Mouse (Mus musculus) granulocyte monocyte progenitor cell, adult 5-6 weeks (primary cell): Measurements from ENCODE around the gene Borcs8. TPM values are rescaled to one million over a fixed set of nuclear protein-coding genes. Genes with fewer than 3 reads are reported as not detected.

Experiments
- ATAC-seq: replicated peaks from 2 replicates; pipeline ENCODE4 v1.8.0; 2016; ENCODE audit warnings: mild to moderate bottlenecking, moderate TSS enrichment, inconsistent platforms; ENCODE audit not compliant: poor library complexity, severe bottlenecking
- total RNA-seq, 2 experiments: library from RNA; stranded (forward) in 1 of 2; stranded (reverse) in 1 of 2; fragments of 200-712, 200-1000 nt in 1 of 2; fragments of >200 nt in 1 of 2; fragmentation: Nextera tagmentation in 1 of 2; gene quantifications; 2 replicates each; pipeline ENCODE4 v1.2.3; 2014 to 2017

Gene Borcs8
- total RNA-seq, 2 experiments from 2014 or later, result 26.6 to 34.3 TPM

DNA sequence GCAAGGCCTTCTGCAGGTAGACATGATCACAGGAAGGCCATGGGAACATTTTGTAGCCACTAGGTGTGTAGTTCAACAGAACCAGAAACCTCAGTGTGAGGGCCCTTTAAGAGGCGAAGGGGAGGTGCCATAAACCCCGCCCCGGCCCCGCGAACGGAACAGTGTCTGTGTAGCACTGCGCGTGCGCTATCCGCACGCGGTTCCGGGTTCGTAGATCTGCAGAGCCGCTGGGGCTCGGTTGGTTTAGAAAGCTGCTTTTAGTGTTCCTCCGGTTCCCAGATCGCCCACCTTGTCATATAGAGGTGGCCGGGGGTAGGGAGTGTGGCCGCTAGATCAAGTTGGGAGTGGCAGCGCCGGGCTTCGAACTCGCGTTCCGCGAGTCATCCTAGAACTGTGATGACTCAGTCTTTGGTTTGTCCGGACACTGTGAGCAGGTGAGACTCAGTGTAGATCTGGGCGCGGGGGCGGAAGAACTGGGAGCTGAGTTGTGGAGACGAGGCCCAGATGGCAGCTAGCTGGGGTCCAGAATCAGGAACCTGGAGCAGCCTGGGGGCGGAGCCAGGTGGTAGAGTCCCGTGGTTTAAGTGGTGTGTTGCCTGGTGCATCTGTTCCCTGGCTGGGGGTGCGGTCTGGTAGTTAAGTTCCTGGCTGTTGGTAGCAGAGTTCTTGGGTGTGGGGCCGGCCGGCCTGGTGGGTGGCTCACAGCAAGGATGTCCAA is 8.0 kb upstream of the Borcs8 start, which contains the start of gene Nr2c2ap:
Gene Nr2c2ap (plus strand): TSS at position 168 of the 718 bp plus-strand sequence.
- ATAC-seq, result peak; percentile 93

GRCm38 (mm10) chr8:70134086-70134485 is 5.2 kb upstream of the Borcs8 start:
- no peak for ATAC-seq

GRCm38 (mm10) chr8:70134931-70135330 is 4.4 kb upstream of the Borcs8 start:
- ATAC-seq, result no peak

DNA sequence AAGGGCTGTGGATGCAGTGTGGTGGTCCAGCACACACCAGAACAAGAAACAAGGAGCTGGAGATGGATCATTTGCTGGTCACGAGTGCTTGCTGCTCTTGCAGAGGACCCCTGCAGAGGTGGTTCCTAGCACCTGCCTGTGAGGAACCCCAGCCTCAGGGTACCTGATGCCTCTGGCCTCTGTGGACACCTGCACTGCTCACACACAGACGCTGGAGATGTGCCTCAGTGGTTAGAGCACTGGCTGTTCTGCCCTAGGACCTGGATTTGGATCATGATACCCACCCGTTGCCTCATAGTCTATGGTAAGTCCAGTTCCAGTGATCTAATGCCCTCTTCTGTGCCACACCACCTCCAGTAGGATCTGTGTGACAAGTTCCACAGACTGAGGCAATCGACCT is 2.7 kb upstream of the Borcs8 start:
- ATAC-seq, result no peak

GRCm38 (mm10) chr8:70137890-70138289 is 1.4 kb upstream of the Borcs8 start:
- ATAC-seq, result no peak

GRCm38 (mm10) chr8:70139981-70140380 is 682 bp downstream of the Borcs8 start:
- ATAC-seq, result peak; percentile 40

GRCm38 (mm10) chr8:70147678-70148607 is 8.6 kb downstream of the Borcs8 start:
- ATAC-seq, result peak; percentile 21; the same call in 1 of the 2 replicates

DNA sequence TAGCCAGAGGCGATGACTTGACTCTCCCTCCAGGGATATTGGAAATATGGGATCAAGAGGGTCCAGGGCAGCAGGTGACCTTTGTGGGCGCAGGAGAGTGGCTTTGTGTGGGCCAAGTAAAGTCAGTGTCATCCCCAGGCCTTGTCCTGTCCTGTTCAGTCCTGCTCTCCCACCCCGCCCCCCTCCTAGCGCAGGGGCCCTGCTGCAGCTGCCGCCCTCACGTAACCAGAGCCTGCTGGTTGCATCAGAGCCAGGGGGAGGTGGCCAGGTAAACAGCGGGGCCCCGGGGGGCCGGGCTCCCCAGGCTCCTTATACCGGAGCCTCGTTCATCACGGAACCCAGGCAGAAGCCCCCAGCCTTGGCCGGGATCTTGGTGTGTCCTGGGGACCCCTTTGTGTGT is 10.9 kb downstream of the Borcs8 start:
- no peak for ATAC-seq

DNA sequence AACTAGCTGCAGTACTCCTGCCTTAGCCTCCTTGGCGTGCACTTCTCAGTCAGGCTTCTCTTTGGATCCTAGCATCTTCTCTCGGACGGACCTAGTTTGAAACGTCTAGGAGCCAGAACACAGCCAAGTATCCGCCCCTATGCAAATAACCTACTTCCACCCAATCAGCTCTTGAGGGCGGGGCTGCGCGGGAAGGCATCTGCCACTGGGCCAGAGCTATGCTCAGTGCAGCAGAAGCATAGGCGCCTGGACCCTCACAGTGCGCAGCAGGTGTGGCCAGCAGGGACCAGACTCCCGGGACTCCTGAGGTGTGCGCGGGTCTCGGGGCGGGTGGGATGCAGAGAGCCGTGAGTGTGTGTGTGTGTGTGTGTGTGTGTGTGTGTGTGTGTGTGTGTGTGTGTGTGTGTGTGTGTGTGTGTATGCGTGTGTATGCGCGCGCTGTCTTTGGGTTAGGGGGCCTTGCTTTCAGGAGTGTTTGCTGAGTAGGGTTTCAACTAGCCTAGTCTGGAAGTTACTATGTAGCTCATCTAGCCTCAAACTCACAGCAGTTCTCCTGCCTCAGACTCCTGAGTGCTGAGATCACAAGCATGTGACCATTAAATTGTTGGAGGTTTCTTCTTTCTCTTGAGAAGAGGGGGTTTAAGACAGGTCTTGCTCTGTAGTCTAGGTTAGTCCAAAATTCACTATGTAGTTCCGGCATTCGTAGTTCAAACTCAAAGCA is 13.4 kb downstream of the Borcs8 start:
- peak; percentile 98 for ATAC-seq

- ATAC-seq, result no peak
Observed at GRCm38 (mm10) chr8:70157240-70157800, 18.0 kb downstream of the Borcs8 start.

DNA sequence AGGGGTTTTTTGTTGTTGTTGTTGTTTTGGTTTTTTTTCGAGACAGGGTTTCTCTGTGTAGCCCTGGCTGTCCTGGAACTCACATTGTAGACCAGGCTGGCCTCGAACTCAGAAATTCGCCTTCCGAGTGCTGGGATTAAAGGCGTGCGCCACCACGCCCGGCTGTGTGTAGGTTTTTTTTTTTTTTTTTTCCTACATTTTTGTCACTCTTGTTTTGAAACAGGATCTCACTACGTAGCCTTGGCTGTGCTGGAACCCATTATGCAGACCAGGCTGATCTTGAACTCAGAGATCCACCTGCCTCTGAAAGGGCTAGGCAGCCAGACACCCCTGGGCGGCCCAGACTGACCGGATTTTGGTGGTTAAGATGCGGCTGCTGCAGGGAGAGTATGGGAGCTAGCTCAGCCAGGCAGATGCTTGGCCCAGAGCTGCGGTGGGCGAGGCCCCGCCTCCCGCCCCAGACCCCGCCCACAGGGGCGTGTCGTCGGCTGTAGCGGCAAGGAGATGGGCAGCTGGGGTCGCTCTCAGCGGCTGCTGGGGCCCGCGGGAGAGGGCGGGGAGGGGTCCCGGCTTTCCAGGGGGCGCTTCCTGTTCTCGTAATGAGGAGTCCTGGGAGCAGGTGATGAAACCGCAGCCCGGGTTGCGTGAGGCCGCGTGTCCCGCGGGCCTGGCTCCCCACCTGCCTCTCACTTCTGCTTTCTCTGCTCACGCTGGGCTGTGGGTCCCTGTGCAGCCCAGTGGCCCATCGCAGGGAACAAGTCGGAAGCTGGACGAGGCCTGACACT is 19.0 kb downstream of the Borcs8 start:
- peak; percentile 88 for ATAC-seq

- no peak for ATAC-seq
Observed at GRCm38 (mm10) chr8:70159211-70159610, 19.9 kb downstream of the Borcs8 start.

- ATAC-seq, result no peak
Observed at GRCm38 (mm10) chr8:70160015-70160414, 20.7 kb downstream of the Borcs8 start.

DNA sequence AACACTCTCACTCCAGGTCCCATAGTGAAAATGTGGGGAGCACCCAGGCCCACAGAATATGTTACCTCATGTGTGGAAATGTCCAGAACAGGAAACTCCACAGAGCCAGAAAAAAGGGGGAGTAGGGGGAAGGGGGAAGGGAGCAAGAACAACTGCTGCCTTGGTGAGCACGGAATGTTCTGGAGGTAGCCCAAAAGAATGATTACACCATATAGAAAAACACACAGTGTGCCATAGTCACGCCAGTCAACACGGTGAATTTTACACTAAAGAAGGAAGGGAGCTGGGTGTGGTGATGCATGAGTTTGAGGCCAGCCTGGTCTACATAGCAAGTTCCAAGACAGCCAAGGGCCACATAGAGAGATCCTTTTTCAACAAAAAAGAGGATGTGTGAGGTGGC is 24.0 kb downstream of the Borcs8 start:
- ATAC-seq, result no peak

GRCm38 (mm10) chr8:70166504-70167110 is 27.3 kb downstream of the Borcs8 start:
- ATAC-seq, result peak; percentile 89

GRCm38 (mm10) chr8:70170116-70170515 is 30.8 kb downstream of the Borcs8 start:
- no peak for ATAC-seq

DNA sequence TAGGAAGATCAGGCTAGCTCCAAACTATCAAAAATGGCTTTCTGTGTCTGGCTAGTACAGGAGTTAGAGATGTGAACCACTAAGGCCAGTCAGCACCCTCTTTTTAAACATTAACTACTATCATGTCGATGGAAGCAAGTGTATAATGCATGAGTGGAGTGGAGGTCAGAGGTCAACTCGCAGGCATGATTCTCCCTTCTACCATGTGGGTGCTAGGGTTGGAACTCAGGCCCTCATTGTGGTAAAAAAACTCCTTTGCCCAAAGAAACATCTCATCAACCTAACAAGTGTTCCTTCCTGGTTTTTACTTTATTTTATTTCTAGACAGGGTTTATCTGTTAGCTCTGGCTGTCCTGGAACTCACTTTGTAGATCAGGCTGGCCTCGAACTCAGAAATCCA is 31.4 kb downstream of the Borcs8 start:
- ATAC-seq, result no peak

DNA sequence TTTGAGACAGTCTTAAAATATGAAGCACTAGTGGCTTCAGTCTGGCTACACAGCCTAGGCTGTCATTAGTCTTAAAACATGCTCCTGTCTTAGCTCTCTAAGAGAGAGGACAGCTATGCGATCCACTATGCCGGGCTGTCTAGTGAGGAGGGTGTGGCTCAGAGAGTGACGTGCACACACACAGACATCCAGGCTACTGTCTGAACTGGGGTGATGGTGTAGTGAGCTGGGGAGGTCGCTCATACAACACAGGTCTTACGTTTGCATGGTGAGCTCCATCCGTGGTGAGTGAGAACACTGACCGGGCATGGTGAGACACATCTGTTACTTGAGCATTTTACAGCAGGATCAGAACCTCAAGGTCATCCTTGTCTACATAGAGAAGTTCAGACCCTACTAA is 31.9 kb downstream of the Borcs8 start:
- no peak for ATAC-seq

DNA sequence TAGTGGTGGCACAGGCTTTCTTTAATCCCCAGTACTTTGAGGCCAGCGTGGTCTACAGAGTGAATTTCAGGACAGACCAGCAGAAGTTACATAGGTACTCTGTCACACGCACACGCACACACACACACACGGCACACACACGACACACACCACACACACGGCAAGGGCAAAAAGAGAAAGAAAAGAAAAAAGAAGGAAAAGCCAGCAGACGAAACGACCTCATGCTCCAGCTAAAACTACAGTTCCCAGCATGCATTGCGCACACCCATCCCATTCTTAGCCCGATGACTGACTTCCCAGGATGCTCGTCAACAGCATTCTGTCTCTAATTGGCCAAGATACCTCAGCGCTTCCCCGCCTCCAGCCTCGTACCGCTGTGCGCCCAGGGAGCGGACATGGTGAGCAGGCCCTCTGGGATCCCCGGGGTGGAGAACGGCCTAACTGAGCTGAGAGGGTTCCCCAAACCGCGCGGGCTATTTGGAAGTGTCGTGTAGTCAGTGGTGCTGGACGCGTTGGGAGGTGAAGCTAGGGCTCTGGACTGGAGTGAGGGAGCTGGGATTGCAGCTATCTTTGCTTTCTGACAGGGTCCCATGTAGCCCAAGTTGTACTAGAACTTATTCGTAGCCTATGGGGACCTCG is 32.9 kb downstream of the Borcs8 start, which contains the start of gene Tmem161a:
Gene Tmem161a (plus strand): TSS at position 314 of the 639 bp plus-strand sequence.
- ATAC-seq, result peak; percentile 99
